Mouse (Mus musculus) telencephalon, adult 2 months (tissue): Measurements from ENCODE around the gene Higd2a.
"Not testable (repeated sequence)": the region's sequence is repeated elsewhere in the genome, so short reads cannot be mapped to it uniquely, and the experiment has no call there.

Experiments
- DNase-seq: peaks from one replicate; pipeline ENCODE4 v3.0.0-alpha.2; 2011; ENCODE audit warnings: low read depth, low spot score

Higd2a gene

DNA sequence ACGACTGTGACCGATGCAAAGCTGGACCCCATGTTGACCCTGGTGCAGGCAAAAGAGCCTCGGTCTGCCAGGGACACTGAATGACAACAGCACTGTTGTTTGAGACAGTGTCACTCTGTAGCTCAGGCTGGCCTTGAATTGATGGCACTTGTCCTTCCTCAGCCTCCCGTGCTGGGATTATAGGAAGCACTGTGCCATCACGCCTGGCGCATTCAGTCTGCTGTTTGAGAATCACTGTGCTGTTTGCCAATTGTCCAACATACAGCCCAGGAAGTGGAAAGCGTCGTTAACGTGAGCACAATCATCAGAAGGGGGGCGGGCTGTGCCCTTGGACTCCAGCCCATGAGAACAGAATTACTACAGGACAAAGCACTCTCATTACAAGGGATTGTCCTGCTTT, 7.9 kb upstream of the Higd2a start:
- no peak for DNase-seq

DNA sequence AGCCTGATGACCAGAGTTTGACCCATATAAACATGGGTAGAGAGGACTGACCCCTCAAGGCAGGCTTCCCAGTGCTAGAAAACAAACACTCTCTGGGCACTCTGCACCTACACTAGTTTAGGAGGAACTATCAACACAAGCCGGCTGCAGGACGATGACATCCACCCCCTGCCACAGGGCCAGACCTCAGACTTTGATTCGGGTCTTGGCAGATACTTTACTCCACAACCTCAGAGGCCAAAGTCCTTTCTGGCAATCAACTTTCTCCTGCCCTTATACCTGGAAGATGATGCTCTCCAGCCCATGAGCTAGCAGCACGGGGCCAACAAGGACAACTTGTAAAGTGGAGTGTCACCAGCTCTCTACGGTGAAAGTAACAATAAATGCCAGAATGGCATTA, 7.1 kb upstream of the Higd2a start:
- no peak for DNase-seq

DNA sequence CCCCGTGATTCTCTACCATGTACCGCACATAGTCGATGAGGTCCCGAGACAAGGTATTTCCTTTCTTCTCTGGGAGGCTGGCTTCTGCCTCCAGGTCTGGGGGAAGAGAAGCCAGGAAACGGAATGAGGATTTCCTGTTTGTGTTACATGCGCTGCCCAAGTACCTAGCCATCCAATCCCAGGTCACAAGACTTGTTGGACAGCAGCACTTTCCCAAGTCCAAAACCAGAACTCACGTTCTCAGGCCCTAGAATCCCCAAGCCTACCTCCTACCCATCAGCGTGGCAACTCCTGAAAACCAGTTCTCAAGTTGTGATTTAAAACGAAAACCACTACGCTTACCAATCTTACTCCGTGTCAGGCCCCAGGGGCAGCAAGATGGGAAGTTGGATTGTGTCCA, 4.2 kb upstream of the Higd2a start:
- no peak for DNase-seq

DNA sequence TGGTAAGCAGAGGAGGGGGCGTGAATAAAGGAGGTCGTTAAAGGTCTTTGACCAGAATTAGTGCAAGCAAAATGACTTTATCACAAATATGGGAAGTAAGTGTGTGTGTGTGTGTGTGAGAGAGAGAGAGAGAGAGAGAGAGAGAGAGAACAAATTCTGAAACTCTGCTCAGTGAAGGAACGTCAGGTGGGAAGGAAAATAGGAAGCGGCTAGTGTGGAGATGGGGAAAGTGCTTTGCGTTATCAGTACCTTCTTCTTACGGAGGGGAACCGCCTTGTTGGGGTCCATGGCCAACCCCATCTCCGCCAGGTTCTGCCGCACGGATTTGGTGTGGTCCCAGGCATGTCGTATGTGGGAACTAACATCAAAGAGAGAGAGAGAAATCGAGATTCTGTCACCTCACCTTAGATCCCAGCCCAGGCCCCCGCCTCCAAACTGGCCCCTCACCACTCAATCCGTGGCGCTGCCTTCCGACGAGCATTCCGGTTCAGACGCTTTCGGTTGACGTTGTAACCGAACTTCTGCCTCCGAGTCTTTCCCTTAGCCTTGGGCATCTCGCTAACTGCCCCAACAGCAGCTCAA, 502 bp upstream of the Higd2a start:
- no peak for DNase-seq

DNA sequence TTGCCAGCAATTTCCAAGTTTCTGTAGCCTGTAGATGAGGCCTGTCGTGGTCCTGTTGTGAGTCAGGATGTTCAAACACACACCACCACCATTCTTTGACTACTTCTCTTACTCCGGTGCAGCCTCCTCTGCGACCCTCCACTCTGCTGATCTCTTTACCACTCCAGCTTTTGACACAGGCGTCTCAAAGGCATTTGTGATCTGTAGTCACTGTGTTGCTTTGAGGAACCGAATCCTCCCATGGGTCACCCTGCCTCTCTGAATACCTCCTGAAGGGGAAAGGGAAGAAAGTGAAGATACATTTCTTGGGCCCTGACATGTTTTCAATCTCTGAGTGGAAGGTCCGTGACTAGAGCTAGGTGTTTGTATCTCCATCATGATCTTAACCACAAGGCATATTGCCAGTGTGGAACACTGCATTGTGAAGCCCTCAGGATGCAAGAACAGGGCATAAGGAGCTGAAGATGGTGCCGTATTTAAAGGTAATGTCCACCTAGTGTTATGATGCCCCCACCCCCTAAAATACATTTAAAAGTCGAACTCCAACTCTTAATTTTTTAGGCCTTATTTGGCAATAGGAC, 1.9 kb downstream of the Higd2a start:
- no peak for DNase-seq

DNA sequence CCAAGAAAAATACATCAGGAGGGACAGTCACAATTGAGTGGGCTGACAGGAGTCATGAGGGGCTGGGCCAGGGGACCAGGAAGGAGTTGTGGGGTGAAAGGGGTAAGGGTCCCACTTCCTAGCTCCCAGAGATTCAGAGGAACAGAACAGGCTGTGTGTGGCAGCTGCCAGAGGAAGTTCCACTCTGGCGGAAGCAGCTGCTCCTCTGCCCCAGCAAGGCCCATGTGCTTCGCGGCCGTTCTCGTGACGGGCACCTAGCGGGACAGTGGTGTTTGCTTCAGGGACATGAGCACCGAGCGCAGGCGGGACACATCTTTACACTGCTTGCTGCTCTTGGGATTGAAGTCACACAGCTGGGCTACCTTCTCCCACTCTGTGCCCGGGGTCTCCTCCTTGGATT, 3.6 kb downstream of the Higd2a start:
- DNase-seq, result no peak

DNA sequence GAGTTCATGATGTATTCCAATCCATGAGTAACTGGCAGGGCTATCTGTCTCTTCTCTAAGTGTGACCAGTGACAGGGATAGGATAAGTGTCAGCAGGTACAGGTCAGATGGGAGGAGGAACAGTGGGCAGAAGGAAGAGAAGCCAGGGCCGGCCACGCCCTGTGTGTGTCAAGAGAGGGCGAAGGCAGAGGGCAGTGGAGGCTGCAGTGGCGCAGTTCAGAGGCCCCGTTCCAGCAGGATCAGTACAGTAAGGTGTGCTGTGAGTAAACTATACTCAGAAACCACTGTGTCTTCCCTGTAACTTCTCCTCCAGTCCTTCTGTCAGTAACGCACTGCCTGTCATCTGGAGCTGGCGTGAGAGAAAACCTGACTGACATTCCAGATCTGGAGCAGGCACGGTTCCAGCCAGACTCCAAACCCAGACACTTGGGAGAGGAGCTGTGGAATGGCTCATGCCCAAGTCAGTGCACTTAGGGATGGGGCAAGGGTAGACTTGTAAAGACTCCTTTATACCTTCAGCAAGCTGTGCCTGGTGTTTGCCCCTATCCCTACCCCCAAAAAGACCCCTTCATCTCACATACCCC, 6.2 kb downstream of the Higd2a start:
- no peak for DNase-seq

DNA sequence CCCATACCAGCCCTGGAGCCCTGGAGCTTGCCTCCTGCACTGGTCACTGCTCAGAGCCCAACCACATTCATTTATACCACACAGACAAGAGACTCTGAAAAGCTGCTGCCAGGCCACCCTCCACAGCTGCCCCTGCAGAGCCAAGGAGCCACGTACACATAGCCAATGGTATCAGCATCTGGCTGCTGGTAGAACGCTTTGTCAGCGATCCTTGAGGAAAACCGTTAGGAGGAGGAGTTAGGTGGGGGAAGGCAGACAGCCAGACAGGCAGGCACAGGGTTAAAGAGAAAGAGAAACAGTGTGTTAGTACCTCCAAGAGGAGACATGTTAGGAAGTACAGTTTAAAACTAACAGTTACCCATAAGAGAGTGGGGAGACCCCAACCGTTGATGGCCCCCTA, 6.9 kb downstream of the Higd2a start:
- DNase-seq, result no peak

DNA sequence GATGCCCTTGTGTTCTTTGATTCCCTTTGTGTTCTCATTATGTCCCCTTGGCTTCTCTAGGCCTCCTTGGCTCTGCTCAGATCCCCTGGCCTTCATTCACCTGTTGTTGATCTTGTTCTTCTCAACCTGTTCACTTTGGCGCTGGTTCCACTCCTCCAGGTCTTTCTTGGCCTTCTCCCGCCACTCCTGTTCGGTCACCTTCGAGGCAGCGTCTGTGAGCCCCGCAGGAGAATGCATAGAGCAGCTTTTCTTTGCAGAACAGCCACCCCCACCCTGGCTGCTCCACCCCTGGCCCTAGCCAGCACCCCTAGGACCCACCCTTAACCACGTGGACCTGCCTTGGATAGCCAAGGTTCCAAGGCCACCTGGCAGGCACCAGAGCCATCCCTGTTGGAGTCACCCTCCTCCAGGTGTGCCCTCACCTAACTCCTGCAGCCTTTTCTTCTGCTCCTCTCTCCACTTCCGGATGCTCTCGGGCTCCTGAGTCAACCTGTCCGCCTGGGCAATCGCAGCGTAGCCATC, 8.7 kb downstream of the Higd2a start:
- no peak for DNase-seq

DNA sequence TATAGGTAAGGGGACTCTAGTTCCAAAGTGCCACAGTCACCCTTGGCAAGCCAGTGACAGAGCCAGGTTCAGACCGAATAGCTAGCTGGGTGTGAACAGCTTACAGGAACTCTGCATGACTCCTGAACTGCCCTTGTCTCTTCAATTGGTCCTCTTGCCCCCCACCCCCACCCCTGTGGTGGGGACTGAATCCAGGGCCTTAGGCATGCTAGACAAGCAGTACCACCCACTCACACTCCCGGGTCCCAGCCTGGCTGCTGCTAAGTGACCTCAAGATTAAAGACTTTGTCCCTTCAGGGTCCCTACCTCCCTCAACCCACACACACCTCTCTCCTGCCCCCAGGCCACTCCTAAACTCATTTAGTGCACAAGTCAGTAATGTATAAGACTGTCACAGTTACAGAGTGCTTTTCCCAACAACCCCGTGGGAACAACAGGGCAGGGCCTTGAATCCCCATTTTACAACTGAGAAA, 12.7 kb downstream of the Higd2a start:
- DNase-seq, result no peak

DNA sequence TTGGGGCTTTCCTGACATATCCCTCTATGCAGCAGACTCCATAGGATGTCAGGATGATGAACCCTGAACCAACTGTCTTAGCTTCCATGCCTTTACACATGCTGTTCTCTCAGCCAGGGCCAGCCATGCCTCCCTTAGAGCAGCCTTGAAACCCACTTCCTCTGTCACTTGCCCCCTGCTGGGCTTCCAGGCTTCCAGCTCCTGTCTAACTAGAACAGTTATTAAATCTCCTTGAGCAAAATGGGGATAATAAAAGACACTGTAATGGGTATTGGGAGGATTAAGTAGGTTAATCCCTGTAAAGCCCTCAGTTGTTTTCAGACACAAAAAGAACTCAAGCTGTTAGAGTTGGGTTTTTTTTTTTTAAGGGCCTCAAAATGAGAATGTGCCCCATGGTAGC, 13.5 kb downstream of the Higd2a start:
- DNase-seq, result no peak

DNA sequence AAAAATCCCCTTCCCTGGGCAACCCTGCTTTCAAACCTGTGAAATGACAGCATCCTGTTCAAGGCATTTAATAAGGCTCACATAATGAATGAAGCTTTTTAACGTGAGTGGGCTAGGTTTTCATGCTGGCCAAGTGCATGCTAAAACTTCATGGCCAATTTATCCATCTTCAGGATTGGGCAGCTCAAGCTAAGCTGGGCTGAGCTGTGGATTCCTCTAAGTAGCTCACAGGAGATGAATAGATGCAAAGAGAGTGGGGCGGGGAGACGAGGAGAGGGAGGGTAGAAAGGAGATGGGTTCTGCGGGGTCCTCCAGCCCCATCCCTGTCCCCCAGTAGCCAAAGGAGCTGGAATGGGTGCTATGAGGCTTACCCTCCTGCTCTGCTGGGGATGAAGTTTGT, 14.2 kb downstream of the Higd2a start:
- DNase-seq, result no peak

DNA sequence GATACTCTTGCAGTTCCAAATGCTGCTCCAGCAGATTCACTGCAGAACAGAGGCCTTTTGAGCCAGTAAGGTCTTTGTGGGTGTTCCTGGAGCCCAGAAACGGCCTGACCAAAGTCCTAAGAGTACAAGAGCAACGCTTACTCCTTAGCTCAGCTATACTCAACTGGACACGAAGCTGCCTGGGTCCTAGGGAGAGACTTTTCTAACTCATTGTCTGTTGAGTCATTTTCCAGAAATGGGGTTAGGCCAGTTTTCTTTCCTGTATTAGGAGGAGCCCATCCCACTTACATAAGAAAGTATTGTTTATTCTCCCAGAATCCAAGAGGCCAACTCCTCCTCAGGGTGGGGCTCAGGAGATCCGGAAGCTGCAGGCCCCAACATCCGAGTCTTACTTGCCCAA, 15.4 kb downstream of the Higd2a start:
- DNase-seq, result no peak

DNA sequence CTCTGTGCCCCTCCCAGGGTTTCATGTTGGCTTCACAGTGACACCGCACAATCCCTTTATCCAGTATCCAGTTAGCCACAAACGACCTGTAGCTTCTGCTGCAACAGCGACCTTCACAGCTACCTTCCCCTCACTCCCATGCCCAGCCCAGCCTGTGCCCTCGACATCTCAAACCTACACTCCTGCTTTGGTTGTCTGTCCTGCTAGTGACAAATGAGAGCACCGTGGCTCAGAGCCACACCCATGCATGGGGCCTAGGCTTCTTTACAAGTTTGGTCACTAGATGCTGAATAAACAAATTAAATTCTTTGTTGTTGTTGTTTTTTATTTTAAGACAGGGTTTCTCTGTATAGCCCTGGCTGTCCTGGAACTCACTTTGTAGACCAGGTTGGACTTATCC, 17.2 kb downstream of the Higd2a start:
- DNase-seq, result no peak

DNA sequence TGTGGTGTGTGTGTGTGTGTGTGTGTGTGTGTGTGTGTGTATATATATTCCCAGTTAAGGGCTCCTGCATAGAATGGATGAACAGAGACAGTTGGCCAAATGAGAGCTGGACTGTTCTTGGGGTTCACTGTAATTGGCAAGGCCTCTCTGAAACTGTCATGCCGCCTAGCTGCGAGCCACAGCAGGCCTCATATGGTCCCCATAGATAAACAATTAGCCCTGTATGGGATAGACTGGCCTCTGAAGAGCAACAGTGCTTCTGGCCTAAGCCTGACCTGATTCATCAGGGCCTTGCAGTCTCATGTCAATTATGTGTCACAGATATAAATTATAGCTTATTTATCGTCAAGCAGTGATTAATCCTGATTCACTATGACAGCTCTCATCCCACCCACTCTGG, 18.0 kb downstream of the Higd2a start:
- DNase-seq, result no peak

DNA sequence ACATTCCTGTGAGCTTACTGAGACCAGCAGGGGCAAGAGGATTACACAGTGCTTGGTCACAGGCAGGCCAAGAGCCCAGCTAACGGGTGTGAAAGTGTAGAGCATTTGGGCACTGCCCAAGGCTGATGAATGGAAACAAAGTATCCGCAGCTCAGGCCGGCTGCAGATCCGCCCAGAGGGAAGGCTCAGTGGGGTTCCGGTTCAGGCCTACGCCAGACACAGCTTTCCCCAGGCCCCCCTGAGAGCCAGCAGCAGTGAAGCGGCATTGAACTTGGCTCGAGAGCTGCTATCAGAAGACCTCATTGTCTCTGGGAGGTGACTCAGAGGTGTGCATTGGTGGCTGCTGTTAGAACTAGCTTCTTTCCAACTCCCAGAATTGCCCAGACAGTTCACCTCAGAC, 18.7 kb downstream of the Higd2a start:
- no peak for DNase-seq

DNA sequence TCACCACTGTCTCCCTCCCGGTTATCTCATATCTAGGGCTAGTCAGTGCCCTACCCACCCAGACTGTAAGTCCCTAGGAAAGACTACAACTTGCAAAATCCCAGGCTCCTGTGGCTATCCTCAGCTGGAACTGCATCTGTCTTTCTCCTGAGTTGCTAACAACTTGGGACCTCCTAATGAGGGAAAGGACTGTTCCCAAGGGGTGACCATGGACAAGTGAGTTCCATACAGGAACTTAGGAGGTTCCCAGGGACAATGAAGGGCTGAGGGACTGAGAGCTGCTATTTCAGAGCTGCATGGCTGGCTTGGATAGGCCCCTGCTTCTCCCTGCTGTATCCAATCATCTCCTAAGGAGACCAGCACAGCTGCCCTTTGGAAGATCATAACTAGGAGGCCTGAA, 19.3 kb downstream of the Higd2a start:
- DNase-seq, result no peak

DNA sequence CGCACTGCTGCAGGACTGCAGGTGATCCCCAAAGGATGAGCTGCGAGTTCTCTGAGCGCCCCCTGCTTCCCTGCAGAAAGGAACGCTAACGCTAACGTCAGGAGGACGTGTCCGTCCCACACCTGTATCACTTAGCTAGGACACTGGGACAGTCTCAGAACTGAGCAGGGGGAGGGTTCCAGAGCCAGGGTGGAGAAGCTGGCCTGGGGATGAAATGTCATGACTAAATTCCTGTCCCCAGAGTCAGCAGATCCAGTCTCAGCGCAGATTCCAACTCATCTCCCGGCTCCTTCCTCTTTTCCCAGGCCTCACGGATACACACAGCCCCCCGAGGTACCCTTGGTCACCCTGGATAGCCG, 20.6 kb downstream of the Higd2a start:
- no peak for DNase-seq

DNA sequence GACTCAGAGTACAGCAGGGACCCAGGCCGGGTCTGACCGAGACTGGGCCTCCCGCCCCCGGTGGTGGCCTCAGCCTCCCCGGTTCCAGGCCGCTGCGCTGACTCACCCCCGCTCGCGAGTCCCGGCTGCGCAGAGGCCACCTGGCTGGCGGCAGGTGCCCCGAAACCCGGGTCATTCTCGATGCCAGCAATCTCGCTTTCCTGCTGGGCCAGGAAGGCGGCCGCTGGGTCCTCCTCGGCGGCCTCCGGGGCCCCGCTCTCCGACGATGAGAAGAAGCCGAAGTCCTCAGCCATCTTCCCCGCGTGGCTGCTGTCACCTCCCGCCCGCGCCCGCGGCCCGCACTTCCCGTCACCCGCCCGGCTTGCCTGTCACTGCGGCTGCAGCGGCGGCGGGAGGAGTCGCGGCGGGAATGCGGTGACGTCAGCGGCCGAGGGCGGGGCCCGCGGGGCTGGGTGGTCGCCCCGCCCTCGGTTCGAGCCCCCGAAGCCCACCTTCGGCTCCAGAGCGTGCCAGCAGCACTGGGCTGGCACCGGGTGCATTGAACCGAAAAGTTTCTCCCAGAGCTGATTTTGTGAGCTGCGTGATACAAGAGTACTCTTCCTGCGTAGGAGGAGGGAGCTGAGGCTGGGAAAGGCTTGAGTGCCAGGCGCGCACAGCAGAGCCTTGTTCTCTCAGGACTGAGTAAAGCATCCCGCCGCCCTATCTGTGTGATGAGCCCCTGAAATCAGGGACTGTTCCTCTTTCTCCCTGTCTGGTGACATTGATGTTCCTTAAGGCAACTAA, 21.2 kb downstream of the Higd2a start, which contains the start of gene Cltb:
TSS of gene Cltb (minus strand) at position 373 of the 783 bp plus-strand sequence.
- DNase-seq, result peak; percentile 54

DNA sequence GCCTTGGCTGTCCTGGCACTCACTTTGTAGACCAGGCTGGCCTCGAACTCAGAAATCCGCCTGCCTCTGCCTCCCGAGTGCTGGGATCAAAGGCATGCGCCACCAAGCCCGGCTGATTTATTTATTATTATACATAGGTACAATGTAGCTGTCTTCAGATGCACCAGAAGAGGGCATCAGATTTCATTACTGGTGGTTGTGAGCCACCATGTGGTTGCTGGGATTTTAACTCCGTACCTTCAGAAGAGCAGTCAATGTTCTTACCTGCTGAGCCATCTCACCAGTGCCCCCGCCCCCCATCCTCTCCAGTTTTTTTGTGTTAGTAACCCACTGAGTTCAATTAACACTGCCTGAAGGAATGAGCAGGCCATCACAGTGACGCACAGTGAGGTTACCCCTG, 23.1 kb downstream of the Higd2a start:
- DNase-seq, result not testable (repeated sequence)

DNA sequence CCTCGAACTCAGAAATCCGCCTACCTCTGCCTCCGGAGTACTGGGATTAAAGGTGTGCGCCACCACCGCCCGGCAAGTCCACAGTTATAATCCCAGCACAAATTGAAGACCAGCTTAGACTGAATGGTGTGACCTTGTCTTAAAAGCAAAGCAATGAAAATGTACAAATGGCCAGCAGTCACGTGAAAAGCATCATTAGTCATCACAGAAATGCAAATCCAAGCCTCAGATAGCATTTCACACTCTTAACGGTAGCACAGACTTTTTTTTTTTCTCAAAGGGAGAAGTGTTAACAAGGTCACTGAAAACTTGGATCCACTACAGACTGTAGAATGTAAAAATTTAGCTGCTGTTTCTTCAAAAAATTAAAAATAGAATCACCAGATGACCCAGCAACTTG, 26.3 kb downstream of the Higd2a start:
- no peak for DNase-seq

DNA sequence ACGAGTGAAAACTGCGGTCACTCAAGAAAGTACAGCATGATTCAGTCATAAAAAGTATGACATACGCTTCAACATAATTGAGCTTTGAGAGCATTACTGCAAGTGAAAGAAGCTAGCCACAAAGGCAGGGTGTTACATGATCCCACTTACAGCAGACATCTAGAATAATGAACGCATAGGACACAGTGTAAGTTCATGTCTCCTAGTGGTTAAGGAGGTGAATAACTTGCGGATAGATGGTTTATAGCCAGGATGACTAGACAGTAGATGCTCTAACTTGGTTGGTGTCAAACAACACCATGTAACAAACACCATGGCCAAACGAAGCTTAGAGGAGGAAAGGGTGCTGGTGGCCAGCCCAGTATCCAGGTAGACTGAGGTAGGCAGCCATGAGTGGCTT, 27.0 kb downstream of the Higd2a start:
- no peak for DNase-seq
